Mouse (Mus musculus) CH12.LX (cell line): ENCODE measurements around the gene Grm2. TPM values are rescaled to one million over a fixed set of nuclear protein-coding genes. Genes with fewer than 3 reads are reported as not detected.

Experiments used
- DNase-seq: peaks from one replicate; pipeline ENCODE4 v3.0.0-alpha.2; 2013; ENCODE audit errors: extremely low read depth
- H3K27ac ChIP-seq: 2 replicates; pipeline ENCODE4 v1.5.1; 2012; ENCODE audit warnings: low read depth, mild to moderate bottlenecking, control low read depth, moderate library complexity; ENCODE audit not compliant: insufficient read depth
- H3K27me3 ChIP-seq: replicated peaks from 2 replicates; pipeline ENCODE3; 2012; ENCODE audit warnings: inconsistent platforms
- H3K36me3 ChIP-seq, 2 experiments: replicated peaks in 1 of 2; 2 replicates each; pipeline versions ENCODE3 to v1.6.1; 2012; ENCODE audit warnings: inconsistent platforms in 1 of 2, low read length in 1 of 2, mild to moderate bottlenecking in 1 of 2, mixed read lengths in 1 of 2, moderate library complexity in 1 of 2; ENCODE audit not compliant: control insufficient read depth in 1 of 2, insufficient read depth in 1 of 2
- H3K4me1 ChIP-seq, 2 experiments: 2 replicates each; pipeline ENCODE4 v1.6.1; 2012; ENCODE audit warnings: inconsistent platforms in 1 of 2, moderate library complexity in 1 of 2; ENCODE audit not compliant: insufficient read depth in 2 of 2, control insufficient read depth in 1 of 2
- H3K4me2 ChIP-seq: 2 replicates; pipeline ENCODE4 v1.6.1; 2012; ENCODE audit warnings: low read depth, mild to moderate bottlenecking, control low read depth; ENCODE audit not compliant: poor library complexity, insufficient read depth, severe bottlenecking
- H3K4me3 ChIP-seq, 3 experiments: fragments of 150-350 bp in 1 of 3; sonication (generic) in 1 of 3; replicated peaks in 1 of 3; 2 replicates each; pipeline versions ENCODE3 to v1.5.1; 2011 to 2012; ENCODE audit warnings: low read depth in 2 of 3, low read length in 2 of 3, mild to moderate bottlenecking in 2 of 3, moderate library complexity in 2 of 3, control low read depth in 1 of 3, improper control_type of control experiment in 1 of 3, inconsistent platforms in 1 of 3, mixed read lengths in 1 of 3; ENCODE audit not compliant: poor library complexity in 1 of 3
- H3K79me2 ChIP-seq: replicated peaks from 2 replicates; pipeline ENCODE4 v1.6.1; 2012; ENCODE audit warnings: mild to moderate bottlenecking, moderate library complexity; ENCODE audit not compliant: control insufficient read depth, poor library complexity, insufficient read depth, severe bottlenecking; ENCODE audit errors: extremely low read depth
- H3K9ac ChIP-seq: 2 replicates; pipeline ENCODE4 v1.6.1; 2012; ENCODE audit warnings: low read depth, mild to moderate bottlenecking, control low read depth, moderate library complexity; ENCODE audit not compliant: insufficient read depth
- H3K9me3 ChIP-seq: replicated peaks from 2 replicates; pipeline ENCODE3; 2012; ENCODE audit warnings: low read length, inconsistent platforms, mixed read lengths
- BHLHE40 ChIP-seq: IDR thresholded peaks from 2 replicates; pipeline ENCODE4 v1.6.1; 2011; ENCODE audit warnings: mild to moderate bottlenecking, low read depth, low read length, improper control_type of control experiment
- CHD1 ChIP-seq: IDR thresholded peaks from 2 replicates; pipeline ENCODE4 v1.6.1; 2012; ENCODE audit warnings: low read depth, low read length, improper control_type of control experiment, inconsistent platforms
- ELF1 ChIP-seq: IDR thresholded peaks from 2 replicates; pipeline ENCODE4 v1.6.1; 2014; ENCODE audit warnings: low read depth, mild to moderate bottlenecking, inconsistent platforms, low read length, improper control_type of control experiment
- EP300 ChIP-seq: IDR thresholded peaks from 2 replicates; pipeline ENCODE4 v1.6.1; 2011; ENCODE audit warnings: low read length, improper control_type of control experiment
- JUND ChIP-seq: conservative IDR thresholded peaks from 2 replicates; pipeline ENCODE4 v1.6.1; 2011; ENCODE audit warnings: low read depth, low read length, improper control_type of control experiment
- MAX ChIP-seq: IDR thresholded peaks from 2 replicates; pipeline ENCODE4 v1.6.1; 2011; ENCODE audit warnings: low read length, improper control_type of control experiment
- MXI1 ChIP-seq: IDR thresholded peaks from 2 replicates; pipeline ENCODE4 v1.6.1; 2011; ENCODE audit warnings: mild to moderate bottlenecking, low read depth, low read length, improper control_type of control experiment
- NRF1 ChIP-seq: IDR thresholded peaks from 2 replicates; pipeline ENCODE4 v1.6.1; 2014; ENCODE audit warnings: low read depth, mild to moderate bottlenecking, inconsistent platforms, low read length, improper control_type of control experiment, moderate library complexity
- POLR2A ChIP-seq: IDR thresholded peaks from 2 replicates; pipeline ENCODE4 v1.6.1; 2011; ENCODE audit warnings: low read depth, mild to moderate bottlenecking, improper control_type of control experiment, low read length
- POLR2AphosphoS2 ChIP-seq: IDR thresholded peaks from 2 replicates; pipeline ENCODE4 v1.6.1; 2011; ENCODE audit warnings: low read depth, low read length, improper control_type of control experiment
- RAD21 ChIP-seq: IDR thresholded peaks from 2 replicates; pipeline ENCODE4 v1.6.1; 2011; ENCODE audit warnings: low read depth, mild to moderate bottlenecking, low read length, improper control_type of control experiment, moderate library complexity
- SMC3 ChIP-seq: IDR thresholded peaks from 2 replicates; pipeline ENCODE4 v1.6.1; 2011; ENCODE audit warnings: low read depth, low read length, improper control_type of control experiment
- TBP ChIP-seq: conservative IDR thresholded peaks from 2 replicates; pipeline ENCODE4 v1.6.1; 2011; ENCODE audit warnings: low read depth, low read length, improper control_type of control experiment
- TCF12 ChIP-seq: IDR thresholded peaks from 2 replicates; pipeline ENCODE4 v1.6.1; 2014; ENCODE audit warnings: low read depth, mild to moderate bottlenecking, inconsistent platforms, low read length, improper control_type of control experiment
- USF1 ChIP-seq: IDR thresholded peaks from 2 replicates; pipeline ENCODE4 v1.6.1; 2014; ENCODE audit warnings: low read depth, mild to moderate bottlenecking, inconsistent platforms, low read length, improper control_type of control experiment
- ZC3H11A ChIP-seq: IDR thresholded peaks from 2 replicates; pipeline ENCODE4 v1.6.1; 2012; ENCODE audit warnings: low read depth, mild to moderate bottlenecking, inconsistent platforms, low read length, improper control_type of control experiment
- dilution Hi-C: fragments of 300-500 bp; cut with MboI; formaldehyde crosslinking; loops from 2 replicates; pipeline ENCODE4 v1.14.3; 2020; ENCODE audit warnings: low sequenced_read_pairs; ENCODE audit not compliant: extremely low pct_unique_long_range_greater_than_20kb, extremely low pct_ligation_motif_present
- in situ Hi-C: fragments of 300-500 bp; cut with MboI; formaldehyde crosslinking; loops from 3 replicates; pipeline ENCODE4 v1.14.3; 2019; ENCODE audit warnings: low sequenced_read_pairs, low pct_ligation_motif_present, low pct_unique_long_range_greater_than_20kb, mixed read lengths
- polyA plus RNA-seq: library from polyadenylated mRNA; unstranded; fragments of >175 nt; gene quantifications from 2 replicates; pipeline ENCODE4 v1.2.1, GENCODE M21; 2012; ENCODE audit warnings: low read depth; ENCODE audit not compliant: insufficient read length
- total RNA-seq, 2 experiments: library from RNA; depleted of rRNA; stranded (reverse); fragments of 300-350 nt in 1 of 2; fragments of >200 nt in 1 of 2; gene quantifications; 2 replicates each; pipeline ENCODE4 v1.2.3; 2012 to 2014

Gene Grm2
- total and polyA plus RNA-seq, 3 experiments: not detected

DNA sequence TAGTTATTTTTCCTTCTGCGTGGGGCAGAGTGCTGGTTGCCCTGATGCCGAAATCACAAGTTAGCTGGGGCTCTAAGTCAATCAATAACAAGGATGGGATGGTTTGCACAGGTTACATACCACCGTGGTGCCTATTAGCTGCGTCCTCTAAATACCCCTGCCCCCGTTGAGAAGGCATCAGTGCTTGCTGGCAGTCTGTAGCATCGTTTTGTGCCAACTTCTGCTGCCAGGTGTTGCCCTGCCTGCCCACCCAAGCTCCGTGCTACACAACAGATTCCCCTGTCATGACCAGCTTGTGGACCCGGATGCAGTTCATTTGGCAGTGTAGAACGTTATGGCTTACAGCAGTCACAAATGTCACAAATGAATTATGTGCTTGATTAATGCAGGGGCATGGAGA is 39.6 kb downstream of the Grm2 start:
- Histone ChIP-seq H3K36me3 (no peaks in the 10 kb centered on the region), H3K4me3 (no peak overlapping the region), H3K4me1 (no peaks in the 10 kb centered on the region), H3K9me3 (peaks cover 5% of the 10 kb centered on the region), H3K9ac (no peak overlapping the region), H3K27me3 (peaks cover 76% of the 10 kb centered on the region), H3K79me2 (no peaks in the 10 kb centered on the region), H3K27ac (no peak overlapping the region), H3K4me2 (no peak overlapping the region)
- TF ChIP-seq NRF1: no peak
- TF ChIP-seq USF1: no peak
- no peak for TF ChIP-seq POLR2A
- no peak for TF ChIP-seq EP300
- DNase-seq: no peak
- in situ Hi-C loops: no loop called here
- dilution Hi-C loops: no loop called here

- in situ Hi-C loops (no loop called here), dilution Hi-C loops (no loop called here)
- DNase-seq: no peak
- no peak overlapping the region for H3K27ac ChIP-seq
- H3K4me1 ChIP-seq: no peaks in the 10 kb centered on the region
- H3K27me3 ChIP-seq: peaks cover 87% of the 10 kb centered on the region
- H3K36me3 ChIP-seq: no peaks in the 10 kb centered on the region
- H3K4me3 ChIP-seq: no peak overlapping the region
- no peaks in the 10 kb centered on the region for H3K9me3 ChIP-seq
- H3K4me2 ChIP-seq: no peak overlapping the region
- no peak for TF ChIP-seq RAD21
- no peak for TF ChIP-seq JUND
- no peak for TF ChIP-seq ZC3H11A
- no peak for TF ChIP-seq BHLHE40
- TF ChIP-seq TBP: no peak
- TF ChIP-seq NRF1: no peak
- no peak for TF ChIP-seq TCF12
- TF ChIP-seq CHD1: no peak
- no peak overlapping the region for H3K9ac ChIP-seq
- H3K79me2 ChIP-seq: no peaks in the 10 kb centered on the region
Observed at GRCm38 (mm10) chr9:106614616-106615015, 41.3 kb downstream of the Grm2 start.

- H3K9me3 ChIP-seq: no peaks in the 10 kb centered on the region
- H3K27ac ChIP-seq: no peak overlapping the region
- no peaks in the 10 kb centered on the region for H3K36me3 ChIP-seq
- no peak overlapping the region for H3K4me3 ChIP-seq
- no peak overlapping the region for H3K4me2 ChIP-seq
- dilution Hi-C loops: no loop called here
- no peak overlapping the region for H3K9ac ChIP-seq
- in situ Hi-C loops: no loop called here
- DNase-seq: no peak
- H3K4me1 ChIP-seq: no peaks in the 10 kb centered on the region
- no peak for TF ChIP-seq ELF1
- TF ChIP-seq POLR2A: no peak
- no peak for TF ChIP-seq MXI1
- TF ChIP-seq MAX: no peak
- TF ChIP-seq USF1: no peak
- no peak for TF ChIP-seq POLR2AphosphoS2
- TF ChIP-seq SMC3: no peak
- H3K79me2 ChIP-seq: no peaks in the 10 kb centered on the region
- peaks cover 88% of the 10 kb centered on the region for H3K27me3 ChIP-seq
Observed at GRCm38 (mm10) chr9:106613951-106614350, 41.9 kb downstream of the Grm2 start.
